Mouse (Mus musculus) 3134 (cell line): ENCODE results near the gene Rin3.

Experiments
- DNase-seq: peaks from one replicate; pipeline ENCODE4 v3.0.0-alpha.2; 2011; ENCODE audit warnings: low spot score; ENCODE audit not compliant: insufficient read length; ENCODE audit errors: extremely low read depth

The Rin3 gene

DNA sequence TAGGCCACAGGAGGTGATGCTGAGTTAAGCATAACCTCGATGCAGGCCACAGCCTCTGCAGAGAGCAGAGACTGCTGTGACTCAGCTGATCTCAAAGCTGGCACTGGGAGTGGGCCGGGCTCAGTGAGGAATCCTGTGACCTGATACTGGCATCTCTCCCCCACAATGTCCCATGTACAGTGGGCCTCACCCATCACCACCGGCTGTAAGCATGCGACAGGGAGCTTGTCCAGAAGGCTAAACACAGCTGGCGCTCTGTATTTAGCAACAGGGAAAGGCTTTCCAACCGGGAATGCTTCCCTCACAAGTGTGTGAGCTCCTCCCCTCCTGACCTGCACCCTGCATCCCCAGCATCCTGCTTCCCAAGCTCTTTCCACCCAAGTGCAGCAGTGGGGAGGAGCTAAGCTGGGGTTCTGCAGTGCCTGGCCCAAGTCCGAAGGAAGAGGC is 133.6 kb downstream of the Rin3 start:
- peak; percentile 75 for DNase-seq

DNA sequence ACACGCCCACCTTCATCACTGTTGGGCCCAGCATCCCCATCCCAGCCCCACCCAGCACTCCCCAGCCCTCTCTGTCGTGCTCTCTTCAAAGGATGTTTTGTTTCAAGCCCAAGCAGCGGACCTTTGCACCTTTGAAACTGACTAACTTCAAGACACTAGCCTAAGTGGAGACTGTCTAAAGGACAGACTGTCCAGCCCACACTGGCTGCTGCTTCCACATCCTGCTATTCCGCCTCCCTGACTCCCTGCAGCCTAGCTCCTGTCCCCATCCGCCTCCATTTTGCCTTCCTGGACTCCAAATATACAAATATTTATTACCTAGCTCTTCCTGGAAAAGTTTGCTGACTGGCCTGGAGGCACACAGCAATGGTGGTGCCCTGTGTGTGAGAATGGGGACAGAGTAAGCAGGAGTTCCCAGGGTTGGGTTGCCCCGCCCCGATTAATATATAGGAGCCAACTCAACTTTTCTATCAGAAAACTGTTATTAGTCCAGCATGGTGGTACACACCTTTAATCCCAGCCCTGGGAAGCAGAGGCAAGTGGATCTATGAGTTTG is 134.2 kb downstream of the Rin3 start:
- no peak for DNase-seq

DNA sequence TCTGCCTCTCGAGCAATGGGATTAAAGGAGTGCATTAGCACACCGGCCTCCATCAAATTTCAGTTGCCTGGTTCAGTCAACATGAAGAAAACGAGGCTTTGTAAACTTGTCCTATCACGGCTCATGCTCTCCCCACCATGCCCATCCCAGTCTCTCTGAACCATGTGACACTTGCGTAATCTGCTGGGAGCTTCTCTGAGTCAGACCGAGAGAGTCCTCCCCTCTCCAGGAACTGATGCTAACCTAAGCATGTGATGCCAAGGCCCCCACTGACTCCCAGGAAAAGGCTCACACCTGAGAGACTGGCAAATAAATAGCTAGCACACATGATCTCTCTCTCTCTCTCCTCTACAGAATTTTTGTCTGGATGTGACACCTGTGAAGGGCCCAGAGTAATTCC is 134.9 kb downstream of the Rin3 start:
- peak; percentile 24 for DNase-seq

DNA sequence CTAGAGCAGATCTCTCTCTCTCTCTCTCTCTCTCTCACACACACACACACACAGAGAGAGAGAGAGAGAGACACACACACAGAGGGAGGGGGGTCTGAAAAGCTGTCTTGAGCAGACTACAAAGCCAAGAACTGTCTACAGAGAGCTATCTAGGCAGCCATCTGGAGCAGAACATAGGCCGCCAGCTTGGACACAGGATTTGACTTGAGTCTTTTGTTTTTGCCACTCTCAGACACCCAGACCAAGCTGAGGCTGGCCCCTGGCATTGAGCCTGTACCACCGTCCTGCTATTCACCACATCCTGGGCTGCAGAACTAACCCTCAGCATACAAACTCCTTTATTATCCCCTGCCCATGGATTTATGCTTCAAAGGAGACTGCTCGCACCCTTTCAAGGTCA is 136.7 kb downstream of the Rin3 start:
- DNase-seq: peak; percentile 33

DNA sequence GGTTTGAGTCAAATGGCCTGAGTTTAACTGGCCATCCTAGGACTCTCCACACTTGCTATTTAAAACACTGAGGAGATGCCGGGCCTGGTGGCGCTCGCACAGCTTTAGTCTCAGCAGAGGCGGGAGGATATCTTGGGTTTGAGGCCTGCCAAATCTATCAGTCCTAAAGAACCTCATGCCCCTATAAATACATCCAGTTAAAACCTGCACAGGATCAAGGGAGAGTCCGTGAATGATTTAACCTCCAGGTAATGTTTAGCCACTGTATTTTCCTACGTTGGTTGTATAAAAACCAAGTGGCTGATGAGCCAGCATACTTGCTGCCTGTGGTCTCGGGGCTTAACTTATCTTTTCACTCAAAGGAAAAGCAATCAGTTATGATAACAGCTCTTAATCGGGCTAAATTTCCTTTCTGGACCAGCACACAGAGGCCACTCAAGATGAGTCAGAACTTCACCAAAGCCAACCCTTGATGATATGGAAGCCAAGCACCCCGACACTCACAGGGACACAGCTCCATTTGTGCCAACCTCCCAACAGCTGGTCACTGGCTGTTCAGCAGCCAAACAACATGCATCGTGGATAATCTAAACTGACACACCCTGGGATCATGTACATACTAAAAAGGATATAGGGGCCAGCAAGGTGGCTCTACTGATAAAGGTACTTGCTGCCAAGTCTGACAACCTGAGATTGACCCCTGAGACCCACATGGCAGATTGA is 137.5 kb downstream of the Rin3 start:
- no peak for DNase-seq

DNA sequence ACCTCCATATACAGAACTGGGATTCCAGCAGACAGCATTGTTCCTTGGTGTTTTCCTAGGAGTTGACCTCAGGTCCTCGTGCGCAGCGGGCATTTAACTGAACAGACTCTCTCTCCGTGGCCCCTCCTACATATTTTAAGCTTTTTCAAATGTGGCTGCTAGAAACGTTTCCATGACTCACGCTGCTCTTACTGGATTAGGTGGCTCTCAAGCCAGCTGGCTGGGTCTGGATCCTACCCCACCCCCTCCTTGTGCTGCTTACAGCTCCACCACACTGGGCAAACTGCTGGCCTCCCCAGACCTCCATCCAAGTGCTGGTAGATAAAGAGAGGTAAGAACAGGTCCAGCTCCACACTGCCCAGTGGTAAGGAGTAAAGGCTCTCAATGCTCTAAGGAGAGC is 139.2 kb downstream of the Rin3 start:
- DNase-seq: peak; percentile 65

DNA sequence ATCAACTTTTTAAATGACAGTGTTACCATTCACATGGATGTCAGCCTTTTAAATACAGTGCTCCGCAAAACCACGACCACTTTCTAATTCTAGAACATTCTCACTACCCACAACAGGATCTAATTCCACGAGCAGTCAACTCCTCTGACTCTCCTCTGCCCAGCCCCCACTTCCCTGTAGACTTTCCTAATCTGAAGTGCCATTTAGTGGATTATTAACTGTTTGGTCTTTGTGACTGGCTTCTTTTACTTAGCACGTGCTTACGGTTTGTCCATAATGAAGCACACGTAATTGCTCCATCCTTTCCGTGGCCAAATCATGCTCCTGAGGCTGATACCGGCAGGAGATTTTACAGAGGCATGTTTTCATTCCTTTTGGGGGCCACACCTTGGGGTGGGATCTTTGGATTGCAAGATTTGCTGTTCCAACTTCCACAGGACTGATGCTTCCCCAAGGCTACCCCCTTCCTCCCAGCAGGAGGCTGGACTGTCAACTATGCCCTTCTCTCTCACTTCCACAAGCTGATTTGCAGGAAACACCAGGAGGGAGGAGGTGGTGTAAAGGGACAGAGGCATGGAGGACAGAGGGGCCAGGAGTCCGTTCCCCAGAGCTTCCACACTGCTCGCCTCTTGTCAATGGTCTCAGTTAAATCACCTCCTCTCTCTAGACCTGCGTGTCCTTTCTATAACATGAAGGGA is 139.9 kb downstream of the Rin3 start:
- no peak for DNase-seq

DNA sequence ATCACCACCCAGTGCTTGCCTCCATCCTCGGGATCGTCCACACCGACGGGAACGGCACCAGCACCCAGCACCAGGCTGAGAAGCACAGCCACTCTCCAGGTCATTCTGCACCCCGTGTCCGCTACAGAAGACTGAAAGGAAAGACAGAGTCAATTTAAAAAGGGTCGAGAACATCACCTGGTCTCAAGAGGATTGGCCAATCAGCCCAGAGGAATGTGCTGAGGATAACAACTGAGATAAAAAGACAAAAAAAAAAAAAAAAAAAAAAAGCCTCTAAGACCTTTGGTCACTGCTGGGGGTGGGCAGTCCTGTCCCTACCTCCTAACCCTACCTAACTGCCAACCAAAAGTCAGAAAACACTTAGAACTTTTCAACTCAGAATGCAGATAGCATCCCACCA is 140.8 kb downstream of the Rin3 start:
- DNase-seq: no peak

DNA sequence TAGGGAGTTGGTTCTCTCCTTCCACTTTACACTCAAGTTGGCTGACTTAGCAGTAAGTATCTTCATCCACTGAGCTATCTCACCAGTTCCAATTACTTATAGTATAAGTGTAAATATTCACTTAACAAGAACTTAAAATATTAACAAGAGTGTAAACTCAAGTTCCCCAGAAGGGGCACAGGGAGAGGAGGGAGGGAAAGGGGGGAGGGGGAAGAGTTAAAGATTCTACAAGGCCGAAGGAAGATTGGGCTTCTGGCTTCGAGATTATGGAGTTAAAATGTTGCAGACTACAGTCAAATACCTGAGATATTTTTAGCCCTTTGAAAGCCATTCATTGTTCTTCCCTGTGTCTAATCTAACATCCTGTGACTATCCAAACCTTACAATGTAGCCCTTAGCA is 141.6 kb downstream of the Rin3 start:
- no peak for DNase-seq

DNA sequence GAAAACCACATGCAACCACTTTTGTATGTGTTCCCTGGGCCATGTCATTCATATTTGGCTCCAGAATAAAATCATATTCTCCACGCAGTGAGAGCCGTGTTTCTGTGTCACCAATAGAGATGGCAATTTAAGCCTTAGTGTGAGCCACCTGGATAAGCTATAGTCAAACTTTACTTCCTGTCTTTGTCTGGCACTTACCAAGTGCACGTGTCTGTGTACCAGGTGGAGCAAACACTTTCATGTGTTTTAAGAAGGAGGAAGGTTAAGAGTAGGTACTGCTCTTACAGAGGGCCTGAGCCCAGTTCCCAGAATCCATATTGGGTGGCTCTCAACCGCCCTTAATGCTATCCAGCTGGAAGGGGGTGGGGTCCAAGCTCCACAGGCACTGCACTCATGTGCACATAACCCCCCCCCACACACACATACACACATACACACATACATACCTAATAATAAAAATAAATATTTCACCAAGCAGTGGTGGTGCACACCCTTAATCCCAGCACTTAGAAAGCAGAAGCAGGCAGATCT is 142.3 kb downstream of the Rin3 start:
- no peak for DNase-seq

DNA sequence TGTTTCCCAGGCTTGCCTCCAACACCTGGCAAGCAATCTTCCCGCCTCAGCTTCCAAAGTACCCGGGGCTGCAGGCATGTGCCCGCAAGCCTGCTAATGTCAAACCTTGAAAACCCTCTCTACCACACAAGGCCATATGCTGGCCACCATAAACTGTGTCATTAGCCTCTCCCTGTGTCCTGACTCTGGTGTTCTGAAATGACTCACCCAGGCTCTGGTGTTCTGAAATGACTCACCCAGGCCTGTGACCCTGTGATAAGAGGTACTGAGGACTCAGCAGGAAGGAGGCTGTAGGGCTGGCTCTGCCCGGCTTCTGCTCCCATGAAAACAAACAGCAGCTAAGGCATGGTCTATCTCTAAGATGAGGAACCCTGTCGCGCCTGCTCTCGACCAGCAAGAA is 143.4 kb downstream of the Rin3 start:
- peak; percentile 69 for DNase-seq

DNA sequence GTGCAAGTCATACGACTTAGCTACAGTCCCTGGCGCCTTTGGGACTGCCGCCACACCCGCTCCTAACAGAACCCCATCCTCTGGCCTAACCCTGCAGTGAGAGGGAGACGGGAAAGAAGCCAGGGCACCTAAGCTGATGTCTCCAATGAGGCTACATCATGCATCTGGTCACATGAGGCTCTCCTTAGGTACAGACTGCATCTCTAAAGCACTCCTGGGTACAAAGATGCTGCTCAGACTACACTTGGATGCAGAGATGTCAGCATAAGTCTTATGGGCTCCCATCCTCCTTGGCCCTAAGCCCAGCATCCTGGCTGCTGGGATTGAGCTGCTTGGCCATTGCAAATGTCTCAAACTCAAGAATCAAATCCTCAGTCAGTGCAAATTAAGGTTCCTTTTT is 146.8 kb downstream of the Rin3 start:
- DNase-seq: no peak

DNA sequence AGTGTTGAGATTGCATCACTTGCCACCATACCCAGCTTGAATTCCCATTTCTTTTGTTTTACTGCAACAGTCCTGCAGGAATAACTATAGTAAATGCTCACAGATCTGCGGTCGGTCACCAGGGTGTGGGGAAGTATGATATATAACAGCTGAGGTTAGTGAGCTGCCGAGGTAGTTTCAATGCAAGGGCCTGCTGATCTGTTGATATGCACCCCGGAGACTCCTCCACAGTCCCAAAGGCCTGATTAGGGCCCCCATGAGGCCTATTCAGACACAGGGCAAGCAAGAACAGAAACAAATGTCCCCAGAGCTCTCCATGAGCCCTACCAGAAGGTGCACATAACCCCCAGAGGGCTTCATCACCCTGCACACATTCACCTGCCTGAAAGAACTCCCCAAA is 147.4 kb downstream of the Rin3 start:
- no peak for DNase-seq

DNA sequence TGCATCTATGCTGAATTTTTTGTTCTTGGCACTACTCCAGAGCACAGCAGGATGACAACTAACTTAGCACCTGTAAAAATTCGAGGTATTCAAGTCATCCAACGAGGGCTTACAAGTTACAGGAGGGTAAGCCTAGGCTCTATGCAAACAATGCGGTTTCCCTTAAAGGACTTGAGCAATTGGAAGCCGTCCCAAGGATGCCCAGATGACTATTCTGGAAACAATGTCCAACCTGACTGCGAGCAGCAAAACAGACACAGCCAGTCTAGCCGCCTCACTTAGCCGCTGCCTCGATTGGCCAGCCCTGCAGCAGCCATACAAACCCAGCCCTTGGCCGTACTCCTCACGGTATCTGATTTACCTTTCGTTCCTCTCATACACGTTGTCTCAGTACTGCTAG is 149.4 kb downstream of the Rin3 start:
- no peak for DNase-seq

DNA sequence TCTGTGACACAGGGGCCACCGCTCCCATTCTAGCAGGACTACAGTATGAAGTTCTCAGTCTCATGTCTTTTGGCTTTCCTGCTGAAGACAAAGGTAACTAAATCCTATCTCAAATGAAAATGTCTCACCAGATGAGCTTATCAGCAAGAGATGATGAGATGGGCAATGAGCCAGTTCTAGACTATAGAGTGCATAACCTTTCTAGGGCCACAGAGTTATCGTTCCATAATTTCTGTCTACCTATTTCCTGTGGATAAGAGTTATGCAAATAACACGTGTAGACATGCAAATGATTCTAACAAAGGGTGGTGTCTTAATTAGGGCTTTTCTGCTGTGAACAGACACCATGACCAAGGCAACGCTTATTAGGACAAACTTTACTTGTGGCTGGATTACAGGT is 151.3 kb downstream of the Rin3 start:
- no peak for DNase-seq

DNA sequence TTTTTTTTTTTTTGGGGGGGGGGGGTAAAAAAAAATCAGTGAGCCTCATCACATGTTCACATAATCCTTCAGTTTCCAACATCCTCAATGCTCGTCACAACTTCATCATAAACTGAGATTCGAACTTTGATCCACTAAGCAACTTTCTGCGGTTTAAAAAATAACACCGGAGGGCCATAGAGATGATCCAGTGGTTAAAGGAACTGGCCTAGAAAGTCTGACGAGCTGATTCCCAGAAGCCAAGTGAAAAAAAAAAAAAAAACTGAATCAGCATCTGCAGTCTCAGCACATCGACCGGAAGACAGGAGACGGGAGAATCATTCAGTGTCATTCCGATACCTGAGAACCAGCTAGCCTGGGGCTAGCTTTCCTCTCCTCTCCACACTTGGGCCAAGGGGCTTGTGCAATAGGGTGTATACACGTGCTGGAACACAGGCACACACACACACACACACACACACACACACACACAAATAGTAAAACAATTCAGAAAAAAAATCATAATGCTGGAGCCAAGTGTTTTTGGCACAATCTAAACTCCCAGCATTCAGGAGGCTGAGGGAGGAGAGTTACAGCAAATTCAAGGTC is 154.2 kb downstream of the Rin3 start:
- DNase-seq: no peak

DNA sequence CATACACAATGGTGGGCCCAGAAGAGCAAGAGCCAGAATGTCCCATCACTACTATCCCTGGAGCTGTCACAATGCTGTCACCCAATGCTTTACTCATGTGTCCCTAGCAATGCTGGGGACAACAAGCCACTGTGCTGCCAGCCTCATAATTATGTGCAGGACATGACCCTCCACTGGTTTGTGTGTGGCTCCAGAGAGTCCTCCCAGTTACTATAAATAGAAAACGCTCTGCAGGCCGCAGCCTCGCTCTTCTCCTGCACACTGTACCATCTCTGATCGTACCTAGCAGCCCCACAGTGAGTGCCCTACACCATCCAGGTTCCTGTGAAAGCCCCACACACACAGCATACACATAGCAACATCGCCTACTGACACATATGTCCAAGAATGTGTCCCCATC is 155.1 kb downstream of the Rin3 start:
- DNase-seq: no peak

DNA sequence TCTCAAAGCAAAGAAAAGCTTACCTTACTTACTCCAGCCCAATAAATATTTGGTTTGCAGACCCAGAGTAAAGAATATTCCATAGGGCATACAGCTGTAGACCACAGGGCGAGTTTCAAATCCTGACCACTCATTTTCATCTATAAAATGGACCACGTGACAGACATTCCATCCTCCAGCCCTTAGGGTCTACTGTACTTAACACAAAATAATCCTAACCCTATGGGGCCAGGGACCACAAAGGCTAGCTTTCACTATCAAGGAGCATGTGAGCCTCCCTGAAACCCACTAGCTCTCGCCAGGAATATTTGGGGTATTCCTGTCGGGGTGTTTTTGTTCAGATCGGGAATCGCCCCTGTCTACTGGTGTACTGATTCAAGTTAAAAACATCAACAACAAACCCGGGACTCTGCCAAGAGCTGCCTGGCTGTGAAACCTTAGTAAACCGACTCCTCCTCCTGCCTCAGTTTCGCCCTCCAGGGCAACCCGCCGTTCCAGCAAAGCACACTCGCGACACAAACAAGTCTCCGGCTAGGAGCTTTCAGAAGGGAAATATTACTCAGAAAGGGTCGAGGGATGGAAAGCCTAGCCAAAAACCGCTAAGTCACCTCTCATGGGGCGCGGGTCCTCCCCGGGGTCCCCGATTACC is 156.3 kb downstream of the Rin3 start:
- DNase-seq: no peak

DNA sequence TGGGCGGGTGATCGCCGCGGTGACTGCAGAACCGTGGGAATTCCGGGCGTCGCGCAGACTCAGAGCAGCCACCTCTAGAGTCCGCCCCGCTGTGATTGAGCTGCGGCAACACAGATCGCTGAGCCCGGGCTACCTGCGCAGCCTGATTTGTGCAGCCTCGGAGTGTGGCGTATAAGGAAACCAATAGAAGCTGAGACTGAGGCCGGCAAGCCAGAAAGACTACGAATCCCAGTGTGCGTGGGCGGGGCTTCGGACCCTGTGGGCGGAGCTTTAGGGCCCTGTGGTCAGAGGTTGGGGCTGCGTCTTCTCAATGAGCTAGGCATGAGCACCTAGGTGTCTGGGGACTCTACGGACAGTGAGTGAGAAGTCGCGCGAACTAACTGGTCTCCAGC is 156.8 kb downstream of the Rin3 start, which contains the start of gene Lgmn:
Lgmn (minus strand) TSS at position 182 of the 392 bp plus-strand sequence.
- DNase-seq: peak; percentile 95
